Mouse (Mus musculus) liver, adult 2 months (tissue): ENCODE measurements at regions not wholly inside any gene's neighbourhood (a gene's known extent, or its start where the extent isn't known, plus 50 kb on each side); places are given as distances from the start of the nearest gene placed in this dataset.

Source experiments
- CTCF ChIP-seq: fragments of 200-500 bp; IDR thresholded peaks from 2 replicates; pipeline ENCODE4 v1.5.1; 2011; ENCODE audit warnings: low read depth, low read length, control low read depth
- POLR2A ChIP-seq: fragments of 200-500 bp; IDR thresholded peaks from 2 replicates; pipeline ENCODE4 v1.6.1; 2011; ENCODE audit warnings: low read length, control low read depth; ENCODE audit not compliant: insufficient read depth; ENCODE audit errors: extremely low read depth

- TF ChIP-seq POLR2A (no peak), CTCF (no peak)
These were observed 419.5 kb upstream of the 2610001J05Rik start for GRCm38 (mm10) chr6:14290843-14291242.
